Mouse (Mus musculus) adrenal gland, adult 18-20 months (tissue): ENCODE measurements at regions not wholly inside any gene's neighbourhood (a gene's known extent, or its start where the extent isn't known, plus 50 kb on each side); places are given as distances from the start of the nearest gene placed in this dataset.
"Not testable (repeated sequence)": the region's sequence is repeated elsewhere in the genome, so short reads cannot be mapped to it uniquely, and the experiment has no call there.

ENCODE experiments used
- DNase-seq, 2 experiments: peaks; one replicate each; pipeline ENCODE4 v3.0.0; 2021 to 2022; ENCODE audit warnings: low spot score in 2 of 2

DNA sequence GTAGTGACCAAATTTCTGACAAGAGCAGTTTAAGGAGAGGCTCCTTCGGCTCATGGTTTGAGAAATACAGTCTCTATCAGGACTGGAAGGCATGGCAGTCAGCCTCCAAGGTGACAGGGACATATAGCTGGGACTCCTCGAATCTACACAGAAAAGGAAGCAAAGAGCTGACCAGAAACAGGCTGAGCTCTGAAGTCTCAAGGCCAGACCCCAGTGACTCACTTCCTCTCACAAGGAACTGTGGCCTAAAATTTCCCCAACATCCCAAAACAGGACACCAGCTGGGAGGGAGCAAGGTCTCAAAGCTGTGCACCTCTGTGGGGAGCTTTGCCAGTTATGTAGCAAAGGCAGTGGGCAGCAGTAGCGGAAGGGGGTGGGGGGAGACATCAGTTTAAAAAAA is 110.7 kb downstream of the Sox4 start:
- peak in 1 of 2 experiments; percentile 18 for DNase-seq

DNA sequence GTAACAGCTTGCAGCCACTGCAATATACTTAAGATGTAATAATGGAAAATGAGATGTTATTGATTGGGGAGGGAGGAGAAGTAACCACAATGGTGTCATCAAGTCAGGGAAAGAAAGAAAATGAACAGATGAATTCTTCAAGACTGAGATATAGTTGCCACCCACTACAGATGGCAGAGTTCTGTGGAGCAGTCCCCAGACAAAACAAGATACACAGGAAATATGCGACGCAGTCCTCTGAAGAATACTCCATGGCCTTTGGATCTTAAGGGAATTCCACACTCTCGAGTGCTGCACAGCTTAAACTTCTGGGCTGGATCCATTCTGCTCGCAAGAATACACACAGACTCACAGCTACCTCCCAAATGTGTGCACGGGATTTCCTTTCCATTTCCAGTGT is 113.4 kb downstream of the Sox4 start:
- no peak for DNase-seq

DNA sequence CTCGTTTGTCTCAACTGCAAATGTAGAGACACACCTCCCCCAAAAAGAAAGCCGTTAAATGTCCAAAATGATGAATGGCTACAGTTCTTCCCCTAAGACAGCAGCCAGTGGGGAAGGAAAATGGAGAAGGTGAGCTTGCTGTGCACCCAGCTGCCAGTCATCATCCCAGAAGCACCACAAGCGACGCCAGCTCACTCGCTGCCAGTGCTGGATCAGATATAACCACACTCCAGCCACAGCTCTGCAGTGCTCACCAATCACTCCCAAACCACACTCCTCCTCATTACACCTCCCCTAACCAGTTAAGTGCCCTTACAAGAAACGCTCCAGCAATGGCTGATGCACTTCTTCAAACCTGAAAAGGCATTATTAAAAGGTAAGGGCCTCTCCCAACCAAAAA is 114.4 kb downstream of the Sox4 start:
- no peak for DNase-seq

DNA sequence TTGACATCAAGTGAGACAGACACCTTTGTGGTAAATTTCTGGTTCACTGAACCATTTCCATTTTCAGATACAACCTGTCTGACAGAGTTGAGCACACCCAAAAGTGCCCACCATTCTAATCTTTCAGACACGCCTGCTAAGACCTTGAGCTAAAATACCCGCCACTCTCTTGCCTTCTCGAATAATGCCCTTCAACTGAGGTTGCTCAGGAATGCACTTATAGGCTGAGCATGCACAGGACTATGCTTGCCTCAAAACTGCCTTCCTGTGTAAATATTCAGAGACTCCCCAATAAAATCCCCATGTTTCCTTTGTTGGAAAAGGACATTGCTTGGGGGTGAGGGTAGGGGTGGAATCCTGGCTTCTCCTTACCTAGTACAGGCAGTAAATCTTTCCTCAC is 115.3 kb downstream of the Sox4 start:
- DNase-seq: no peak

DNA sequence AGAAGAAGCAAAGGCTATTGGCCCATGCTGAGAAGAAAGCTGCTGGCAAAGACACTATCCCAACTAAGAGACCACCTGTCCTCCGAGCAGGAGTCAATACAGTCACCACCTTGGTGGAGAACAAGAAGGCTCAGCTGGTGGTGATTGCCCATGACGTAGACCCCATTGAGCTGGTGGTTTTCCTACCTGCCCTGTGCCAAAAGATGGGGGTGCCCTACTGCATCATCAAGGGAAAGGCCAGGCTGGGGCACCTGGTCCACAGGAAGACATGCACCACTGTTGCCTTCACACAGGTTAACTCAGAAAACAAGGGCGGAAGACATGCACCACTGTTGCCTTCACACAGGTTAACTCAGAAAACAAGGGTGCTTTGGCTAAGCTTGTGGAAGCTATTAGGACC is 116.3 kb downstream of the Sox4 start:
- DNase-seq: not testable (repeated sequence)

DNA sequence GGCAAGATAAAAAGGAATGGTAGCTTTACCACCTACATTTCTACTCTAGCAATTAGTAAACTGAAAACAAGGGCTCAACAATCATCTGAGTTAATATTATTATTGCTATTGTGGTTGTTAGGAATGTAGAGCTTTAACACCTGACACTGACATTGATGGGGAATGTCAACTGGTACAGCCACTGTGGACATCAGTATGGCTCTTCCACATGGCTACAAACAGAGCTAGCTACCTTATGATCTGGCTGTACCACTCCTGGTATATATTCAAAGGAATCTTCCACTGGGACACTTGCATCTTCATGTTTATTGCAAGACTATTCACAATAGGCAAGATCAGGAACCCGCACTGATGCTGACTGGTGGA is 119.8 kb downstream of the Sox4 start:
- DNase-seq: no peak

DNA sequence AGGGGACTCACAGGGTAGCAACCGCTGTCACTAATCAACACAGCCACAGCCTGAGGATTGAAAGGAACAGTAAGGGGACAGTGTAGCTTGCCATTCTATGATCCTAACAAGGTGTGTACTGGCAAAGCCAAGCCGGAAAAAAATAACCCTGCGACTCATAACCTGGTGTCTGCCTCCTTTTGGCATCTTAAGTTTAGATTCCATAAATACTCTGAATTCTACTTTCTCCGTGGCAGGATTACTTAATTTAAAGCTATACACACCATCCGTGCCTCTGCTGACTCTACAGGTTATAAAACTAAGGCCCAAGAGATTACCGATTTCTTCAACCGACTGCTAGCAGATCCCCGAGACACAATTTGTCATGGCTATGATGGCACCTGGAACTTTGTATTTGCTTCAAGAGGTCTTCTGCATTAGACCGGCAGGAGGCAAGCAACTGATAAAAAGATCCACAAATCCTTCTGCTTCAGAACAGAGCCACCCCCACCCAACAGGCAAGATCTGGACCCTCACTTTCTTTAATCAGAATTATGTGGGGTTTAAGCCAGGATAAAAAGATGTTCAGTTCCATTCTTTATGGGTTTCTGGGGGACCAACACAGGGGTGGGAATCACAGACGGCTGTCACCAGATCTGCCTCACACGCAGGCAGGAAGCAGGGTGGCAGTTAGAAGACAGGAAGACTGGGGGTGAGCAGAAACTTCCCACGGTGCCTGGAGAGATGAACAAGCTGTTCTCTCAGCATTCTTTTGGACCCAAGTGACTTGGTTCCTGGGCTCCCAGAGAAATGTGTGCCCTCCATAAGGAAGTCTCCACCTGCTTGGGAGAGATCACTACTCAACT is 120.4 kb downstream of the Sox4 start:
- DNase-seq: no peak

DNA sequence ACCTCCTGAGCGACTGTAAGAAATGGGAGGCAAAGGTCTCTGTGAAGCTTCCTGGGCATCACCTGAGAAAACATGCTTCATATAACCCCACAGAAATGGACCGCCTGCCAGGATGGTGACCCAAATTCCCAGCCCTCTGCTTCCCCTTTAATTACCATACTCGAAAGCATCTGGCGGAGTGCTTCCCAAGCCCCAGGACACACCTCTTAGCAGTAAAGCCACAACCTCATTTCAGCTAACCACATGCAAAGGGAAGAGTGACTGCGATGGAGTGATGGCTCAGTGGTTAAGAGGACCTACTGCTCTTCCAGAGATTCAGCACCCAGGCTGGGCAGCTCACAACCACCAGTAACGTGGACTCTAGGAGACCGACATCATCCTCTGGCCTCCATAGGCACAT is 127.2 kb downstream of the Sox4 start:
- DNase-seq: no peak

DNA sequence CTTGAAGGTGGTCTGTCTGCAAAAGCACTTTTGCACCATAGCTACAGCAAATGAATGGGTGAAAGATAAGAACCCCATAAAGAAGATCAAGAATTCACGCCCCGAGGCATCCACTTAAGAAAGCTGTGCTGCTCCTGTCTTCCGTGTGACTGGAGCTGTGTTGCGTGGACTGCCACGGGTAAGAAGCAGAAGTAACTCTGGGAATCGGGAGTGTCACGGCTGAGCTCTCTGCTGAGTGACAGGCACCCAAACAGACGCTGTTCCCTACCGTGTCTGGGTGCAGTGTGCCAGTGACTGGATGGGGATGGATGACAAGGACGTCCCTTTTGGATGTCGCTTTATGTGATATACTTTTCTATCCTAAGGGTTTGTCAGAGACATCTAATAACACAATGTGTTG is 129.5 kb downstream of the Sox4 start:
- DNase-seq: no peak

DNA sequence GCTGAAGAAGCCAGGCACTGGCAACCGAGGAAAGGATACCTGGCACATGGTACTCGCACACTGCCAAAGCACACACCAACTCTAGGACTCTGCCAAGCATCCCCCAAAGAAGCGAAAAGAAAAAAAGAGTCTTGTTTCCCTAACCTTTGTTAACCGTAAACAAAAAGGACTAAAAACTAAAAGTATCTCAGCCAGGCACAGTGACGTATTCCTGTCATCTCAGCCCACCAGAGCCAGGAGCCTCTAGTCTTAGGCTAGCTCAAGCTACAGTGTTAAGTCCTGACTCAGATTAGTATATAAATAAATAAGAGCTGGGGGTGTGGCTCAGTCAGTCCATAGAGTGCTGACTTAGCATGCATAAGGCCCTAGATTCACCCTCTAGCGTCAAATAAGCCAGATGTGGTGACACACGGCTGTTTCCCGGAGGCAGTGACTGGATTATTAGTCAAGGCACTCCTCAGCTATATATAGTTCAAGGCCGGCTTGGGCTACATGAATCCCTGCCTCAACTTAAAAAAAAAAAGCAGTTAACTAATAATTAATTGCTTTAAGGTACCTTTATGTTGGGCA is 130.1 kb downstream of the Sox4 start:
- no peak for DNase-seq

DNA sequence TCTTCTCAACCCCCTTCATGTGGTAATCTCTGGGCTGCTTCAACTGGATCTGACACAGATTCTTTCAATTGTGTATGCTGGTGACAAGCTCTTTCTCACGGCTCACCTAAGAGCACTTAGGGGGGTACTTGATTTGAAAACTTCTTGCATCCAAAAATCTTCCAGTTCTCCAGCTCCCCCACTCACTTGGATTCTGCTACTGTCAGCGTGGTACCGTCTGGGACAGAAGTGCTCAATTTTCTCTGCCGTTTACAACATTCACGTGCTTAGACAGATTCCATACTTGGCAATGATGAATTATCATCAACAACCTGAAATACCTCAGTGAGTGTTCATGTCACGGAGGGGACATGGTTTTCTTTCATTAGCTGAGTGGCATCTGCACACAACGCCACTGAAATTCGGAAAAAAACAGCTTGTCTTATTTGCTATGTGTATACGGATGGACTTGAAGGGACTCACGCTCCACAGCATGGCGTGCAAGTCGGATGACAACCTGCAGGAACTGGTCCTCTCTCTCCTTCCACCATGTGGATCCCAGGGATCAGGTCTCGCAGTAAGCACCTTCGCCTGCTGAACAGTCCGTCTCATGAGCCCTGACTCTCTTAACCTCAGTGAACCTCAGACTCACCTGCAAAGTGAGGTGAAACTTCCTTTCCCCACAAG is 132.5 kb downstream of the Sox4 start:
- no peak for DNase-seq

DNA sequence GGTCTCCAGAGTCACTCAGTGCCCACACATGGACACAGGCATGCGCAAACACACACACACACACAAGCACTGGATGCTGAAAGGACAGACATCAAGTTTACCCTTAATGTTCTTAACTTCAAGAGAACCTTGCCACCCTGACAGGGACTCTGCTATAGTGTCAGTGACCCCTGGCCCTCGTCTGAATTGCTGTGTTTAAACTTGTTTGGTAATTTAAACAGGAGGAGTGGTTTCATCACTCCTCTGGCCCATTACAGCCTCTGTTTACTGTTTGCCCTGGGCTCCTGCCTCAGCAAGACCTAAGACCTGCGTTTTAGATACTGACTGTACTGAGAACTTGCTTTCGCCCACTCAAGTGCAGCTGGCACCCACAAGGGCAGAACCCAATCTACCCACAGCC is 139.4 kb downstream of the Sox4 start:
- DNase-seq: no peak

DNA sequence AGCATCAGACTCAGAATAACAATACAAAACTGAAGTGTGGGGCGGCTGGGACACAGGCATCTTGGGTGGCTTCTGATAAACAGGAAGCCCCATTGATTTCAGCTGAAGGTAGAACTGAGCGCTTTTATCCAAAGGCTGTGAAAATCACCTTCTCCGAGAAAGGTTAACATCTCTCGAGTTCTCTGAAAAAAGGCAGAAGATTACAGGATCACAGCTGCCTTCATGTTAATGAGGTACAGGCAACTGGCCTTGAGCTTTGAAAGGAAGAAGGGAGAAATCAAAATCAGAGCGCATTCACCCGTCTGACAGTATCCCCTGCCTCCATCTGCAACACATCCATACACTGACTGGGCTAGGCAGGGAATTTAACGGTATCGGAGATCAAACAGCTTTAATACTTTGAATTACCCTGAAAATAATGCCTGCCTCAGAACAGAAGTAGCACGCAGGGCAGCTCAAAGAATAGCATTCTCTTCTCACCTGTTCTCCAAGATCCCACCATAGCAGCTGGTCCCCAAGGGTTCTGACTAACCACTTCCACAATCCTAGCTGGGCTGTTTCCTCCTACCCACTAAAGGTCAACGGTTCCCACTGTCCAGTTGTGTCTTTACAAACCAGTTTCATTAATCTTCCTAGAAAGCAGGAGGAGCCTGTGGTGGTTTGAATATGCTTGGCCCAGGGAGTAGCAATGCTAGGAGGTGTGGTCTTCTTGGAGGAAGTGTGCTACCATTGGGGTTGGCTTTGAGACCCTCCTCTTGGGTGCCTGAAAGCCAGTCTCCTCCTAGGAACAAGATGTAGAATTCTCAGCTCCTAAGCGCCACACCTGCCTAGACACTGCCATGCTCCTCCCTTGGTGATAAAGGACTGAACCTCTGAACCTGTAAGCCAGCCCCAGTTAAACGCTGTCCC is 141.6 kb downstream of the Sox4 start:
- DNase-seq: no peak

DNA sequence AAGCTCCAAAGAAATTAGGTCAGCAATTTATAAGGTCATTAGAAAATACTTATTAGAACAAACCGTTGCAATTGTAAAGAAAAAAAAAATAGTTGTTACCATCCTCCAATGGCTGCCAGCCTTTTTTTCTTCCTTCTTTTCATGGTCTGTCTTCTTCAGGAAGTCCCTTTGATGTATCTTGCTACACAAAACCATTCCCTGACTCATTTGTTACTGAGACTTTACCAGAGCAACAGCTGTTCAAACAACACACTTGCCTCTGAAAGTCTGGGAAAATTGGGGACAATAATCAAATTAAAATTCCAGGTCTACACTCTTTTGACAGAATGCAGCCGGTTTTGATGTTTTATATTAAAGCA is 142.5 kb downstream of the Sox4 start:
- DNase-seq: no peak

DNA sequence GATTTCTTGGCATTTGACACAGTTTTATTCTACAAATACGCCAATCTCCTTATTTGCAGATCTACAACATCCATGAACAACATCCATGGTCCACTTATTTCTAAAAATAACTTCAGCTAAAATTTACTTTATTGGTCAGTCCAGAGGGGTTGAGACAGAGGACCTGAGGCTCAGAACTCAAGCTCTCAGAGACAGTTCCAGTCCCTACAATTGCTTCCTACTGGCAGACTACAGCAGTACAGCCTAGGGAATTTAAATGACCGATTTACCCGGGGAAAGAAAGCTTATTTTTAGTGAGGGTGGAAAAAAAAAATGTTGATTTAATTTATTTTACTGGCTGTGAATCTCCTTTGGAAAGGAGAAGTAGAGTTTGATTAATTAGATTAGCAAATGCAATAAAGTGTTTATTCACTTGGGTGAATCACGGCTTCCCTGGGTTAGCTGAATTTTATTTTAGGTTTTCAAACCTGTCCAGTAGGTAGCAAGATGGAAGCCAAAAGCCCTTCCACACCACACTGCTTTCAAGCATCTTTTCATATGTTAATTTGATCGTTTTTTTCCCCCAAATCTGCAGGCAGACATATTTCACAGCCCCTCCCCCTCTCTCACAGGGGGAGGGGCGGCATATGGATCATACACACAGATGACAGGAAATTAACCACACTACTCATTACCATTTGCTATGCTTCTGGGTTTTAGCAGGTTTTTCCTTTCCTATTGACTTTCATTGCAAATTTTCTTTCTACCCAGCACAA is 143.0 kb downstream of the Sox4 start:
- no peak for DNase-seq

DNA sequence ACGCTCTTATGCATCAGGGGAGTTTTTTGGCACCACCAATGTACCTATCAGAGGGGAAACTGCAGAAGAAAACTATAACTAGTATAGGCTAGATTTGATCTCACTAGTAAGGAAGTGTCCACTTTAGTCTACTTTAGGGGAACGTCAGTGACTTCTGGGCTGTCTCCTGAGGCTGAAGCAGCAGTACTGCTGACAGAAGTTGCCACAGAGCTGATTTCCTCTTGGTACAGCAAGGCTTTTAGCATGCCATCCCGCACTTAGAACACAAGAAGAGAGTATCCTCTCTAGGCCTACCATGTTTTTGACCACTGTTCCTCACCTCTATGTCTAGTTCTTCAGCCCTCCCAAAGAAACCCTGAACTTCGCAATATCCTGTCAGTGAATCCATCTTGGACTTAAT is 148.2 kb downstream of the Sox4 start:
- DNase-seq: no peak

DNA sequence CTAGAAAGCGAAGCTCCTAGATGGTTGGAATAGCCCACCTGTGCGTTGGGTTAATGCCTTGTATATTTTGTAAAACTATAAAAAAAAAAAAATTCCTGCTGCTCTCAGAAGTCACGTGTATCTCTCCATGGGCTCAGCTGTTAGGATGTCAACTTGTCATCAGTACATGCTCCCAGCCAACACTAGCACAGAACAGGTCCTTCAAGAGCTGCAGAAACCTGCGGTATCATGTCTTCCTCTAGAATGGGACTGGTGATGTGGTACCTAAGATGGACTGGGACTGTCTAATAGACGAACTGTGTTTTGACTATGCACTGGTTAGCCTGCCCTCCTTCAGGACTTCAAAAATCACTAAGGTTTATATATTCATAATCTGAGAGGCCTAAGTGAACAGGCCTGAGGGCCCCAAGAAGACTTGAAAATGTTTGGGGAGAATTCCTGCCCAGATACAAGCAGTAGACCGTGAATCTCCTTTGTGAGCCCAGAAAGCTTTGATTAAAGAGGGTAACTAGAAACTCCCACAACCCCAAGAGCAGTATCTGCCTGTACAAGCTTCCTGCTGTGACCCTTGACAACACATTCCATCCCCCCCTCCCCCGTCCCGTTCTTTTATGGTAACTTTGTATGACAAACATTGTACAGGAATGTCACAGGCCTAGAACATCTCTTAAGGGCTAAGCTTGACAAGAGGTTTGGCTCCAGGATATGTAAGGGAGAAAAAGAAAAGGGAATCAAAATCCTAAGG is 152.1 kb downstream of the Sox4 start:
- no peak for DNase-seq

DNA sequence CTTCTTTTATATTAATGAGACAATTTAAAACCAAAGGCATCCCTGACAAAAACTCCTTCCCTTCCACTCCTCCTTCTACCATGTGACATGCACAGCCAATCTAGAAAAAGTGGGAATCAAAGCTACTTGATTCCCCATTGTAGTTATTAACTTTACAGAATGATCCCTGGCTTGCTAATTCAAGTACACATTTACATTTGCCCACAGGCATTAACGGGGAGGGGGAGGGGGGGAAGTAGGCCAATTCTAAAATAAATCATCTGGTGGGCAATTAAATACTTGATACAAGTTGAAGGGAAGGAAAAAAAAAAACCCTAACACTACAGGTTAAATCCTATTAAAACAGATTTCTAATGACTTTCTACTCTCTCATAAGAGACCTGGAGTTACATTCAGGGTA is 152.8 kb downstream of the Sox4 start:
- no peak for DNase-seq

DNA sequence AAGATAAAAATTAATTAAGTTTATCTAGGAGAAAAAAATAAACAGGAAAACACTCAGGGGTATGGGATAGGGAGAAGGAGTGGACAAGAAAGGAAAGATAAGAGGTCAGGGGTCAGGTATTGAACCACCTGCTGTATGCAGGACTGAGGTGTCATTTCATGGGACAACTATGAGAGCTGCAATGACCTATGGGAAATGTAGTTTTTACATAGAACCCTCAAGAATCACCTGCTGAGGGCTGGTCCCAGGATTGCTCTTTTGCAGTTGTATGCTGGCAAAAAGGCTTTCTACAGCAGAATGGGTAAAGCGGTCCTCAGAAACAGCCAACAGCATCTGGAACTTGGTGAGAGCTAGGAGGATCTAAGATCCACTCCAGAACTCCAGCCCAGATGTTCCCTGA is 154.0 kb downstream of the Sox4 start:
- DNase-seq: no peak
